ENCODE assay signal across 24 mouse cellular contexts in genomic region chr12:83732225-83732624, GRCm38 (mm10). TPM values are rescaled to one million over a fixed set of nuclear protein-coding genes. Genes with fewer than 3 reads are reported as not detected.
"Had no signal": no experiment of that assay in that cellular context is flagged by ENCODE, and none has a peak within 500 bp of the region (broad histone marks: within the 10 kb centered on the region; RNA-seq: fewer than 3 reads in every experiment).

No protein-coding gene starts in this region.

- H3K9ac ChIP-seq: heart, embryonic 12.5 days; hindbrain, embryonic 12.5 days; hindbrain, embryonic 14.5 days; kidney, embryonic 15.5 days; limb, embryonic 12.5 days; liver, embryonic 13.5 days had no signal

- H3K27ac ChIP-seq: gastrocnemius, adult 2 months; heart, embryonic 10.5 days; hindbrain, embryonic 10.5 days; hindbrain, embryonic 12.5 days; hindbrain, embryonic 14.5 days; kidney, embryonic 15.5 days; left cerebral cortex, adult 2 months; limb, embryonic 10.5 days; limb, embryonic 12.5 days; liver, embryonic 13.5 days had no signal

- H3K4me1 ChIP-seq: hindbrain, embryonic 10.5 days; hindbrain, embryonic 12.5 days; kidney, embryonic 15.5 days; limb, embryonic 10.5 days; limb, embryonic 12.5 days; liver, embryonic 13.5 days had no signal

- ATAC-seq: forebrain, embryonic 16.5 days; hindbrain, embryonic 16.5 days; inflammation-experienced regulatory T-cells, adult 6 months had no signal

- H3K4me3 ChIP-seq: gastrocnemius, adult 2 months; heart, embryonic 10.5 days; heart, embryonic 12.5 days; hindbrain, embryonic 10.5 days; hindbrain, embryonic 12.5 days; kidney, embryonic 15.5 days; left cerebral cortex, adult 2 months; limb, embryonic 10.5 days; limb, embryonic 12.5 days; liver, embryonic 13.5 days had no signal

- H3K4me2 ChIP-seq: heart, embryonic 12.5 days; hindbrain, embryonic 12.5 days; hindbrain, embryonic 14.5 days; kidney, embryonic 15.5 days; limb, embryonic 12.5 days; liver, embryonic 11.5 days; liver, embryonic 13.5 days had no signal

- H3K9me3 ChIP-seq: heart, embryonic 10.5 days; heart, embryonic 12.5 days; hindbrain, embryonic 10.5 days; hindbrain, embryonic 12.5 days; kidney, embryonic 15.5 days; limb, embryonic 10.5 days; limb, embryonic 12.5 days; liver, embryonic 13.5 days had no signal

- H3K27me3 ChIP-seq: heart, embryonic 12.5 days; hindbrain, embryonic 12.5 days; kidney, embryonic 15.5 days; limb, embryonic 12.5 days; liver, embryonic 13.5 days had no signal

- DNase-seq: gastrocnemius, adult 2 months; gastrocnemius, postnatal 10 days; gastrocnemius, postnatal 25 days; heart, adult 18-20 months; heart, postnatal 10 days; heart, postnatal 4 days; kidney, adult 11 months; kidney, adult 9 months; kidney, postnatal 14 days; liver; liver, embryonic 13.5 days had no signal

RNA-seq across cellular contexts. Expression of gene Papln, which starts 31.2 kb away (rescaled TPM):
- polyA plus RNA-seq: inflammation-experienced regulatory T-cells, adult 6 months had no signal
